Mouse (Mus musculus): ENCODE measurements around the gene Kif14.

DNA sequence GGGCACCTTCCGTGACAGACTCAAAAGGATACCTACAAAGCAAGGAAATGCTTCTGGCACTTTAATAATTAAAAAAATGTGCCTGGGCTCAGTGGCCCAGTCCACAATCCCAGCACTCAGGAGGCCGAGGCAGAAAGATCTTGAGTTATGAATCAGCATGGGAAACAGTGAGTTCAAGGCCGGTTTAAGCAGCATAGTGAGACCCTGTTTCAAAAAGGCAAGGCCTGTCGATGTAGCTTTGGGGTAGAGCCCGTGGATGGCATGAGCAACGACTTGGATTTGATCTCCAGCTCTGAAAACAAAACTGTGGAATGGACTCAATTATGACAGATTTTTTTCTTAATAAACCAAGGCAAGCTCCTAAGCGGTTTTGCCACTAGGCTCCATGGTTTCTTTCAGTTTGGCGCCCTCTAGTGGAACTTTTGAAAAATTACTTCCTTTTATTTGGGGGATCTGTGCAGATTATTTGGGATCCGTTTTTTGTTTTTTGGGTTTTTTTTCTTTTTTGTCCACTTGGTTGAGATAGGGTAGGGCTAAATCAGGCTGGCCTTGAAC, 7.4 kb upstream of the Kif14 start:
- TF ChIP-seq CTCF (IDR thresholded peaks at IDR 0.05; ENCODE audit: extremely low read depth, insufficient read length, insufficient replicate concordance, low read depth, low read length), result peak; percentile 35; the same call in 1 of the 2 replicates
- TF ChIP-seq POLR2A (IDR thresholded peaks at IDR 0.05; ENCODE audit: low read depth, low read length), result no peak

Data from small intestine, adult 2 months (tissue).